26 mouse cellular contexts compared by ENCODE assay signal in genomic region chr7:31058211-31058610, GRCm38 (mm10). TPM values are rescaled to one million over a fixed set of nuclear protein-coding genes. Genes with fewer than 3 reads are reported as not detected.
A peak's percentile ranks its signal among the peaks of the same experiment; 100 is the strongest.
DNase-seq lines count a peak whose midpoint lies in the region; ATAC-seq and TF ChIP-seq lines count a peak whose summit lies in the region.
"Had no signal": no experiment of that assay in that cellular context is flagged by ENCODE, and none has a peak within 500 bp of the region (broad histone marks: within the 10 kb centered on the region; RNA-seq: fewer than 3 reads in every experiment).

No protein-coding gene starts in this region.

- 28% methylated on average over 6 of the region's 6 CpGs for WGBS in liver, adult 2 months
- 80% methylated on average over 6 of the region's 6 CpGs for WGBS in liver, embryonic 11.5 days

- no peak for ATAC-seq in liver, embryonic 11.5 days (replicated peaks; ENCODE audit: low FRiP score)
- ATAC-seq: activated CD4-positive, CD25-positive, alpha-beta regulatory T cell, adult 4 months; forebrain, embryonic 15.5 days had no signal

- no peaks in the 10 kb centered on the region for H3K9me3 ChIP-seq in liver, embryonic 11.5 days (ENCODE audit: control insufficient read depth, low read length)
- H3K9me3 ChIP-seq: embryonic facial prominence, embryonic 10.5 days; embryonic facial prominence, embryonic 13.5 days; forebrain, embryonic 12.5 days; forebrain, embryonic 15.5 days; hindbrain, embryonic 12.5 days; hindbrain, embryonic 15.5 days had no signal

- no peak overlapping the region for H3K4me3 ChIP-seq in gastrocnemius, adult 2 months
- no peak overlapping the region for H3K4me3 ChIP-seq in liver, adult 2 months (ENCODE audit: insufficient read depth, low read depth, low read length)
- H3K4me3 ChIP-seq in liver, embryonic 11.5 days (ENCODE audit: low read depth, low read length) = no peak overlapping the region
- no peak overlapping the region for H3K4me3 ChIP-seq in testis, adult 2 months (ENCODE audit: control insufficient read depth, low read depth, low read length)
- H3K4me3 ChIP-seq: embryonic facial prominence, embryonic 10.5 days; embryonic facial prominence, embryonic 13.5 days; erythroblast, embryonic 14.5 days; forebrain, embryonic 12.5 days; forebrain, embryonic 15.5 days; hindbrain, embryonic 12.5 days; hindbrain, embryonic 15.5 days had no signal

- DNase-seq in adrenal gland, adult 2 months = peak; percentile 65
- DNase-seq in adrenal gland, adult 18-20 months (ENCODE audit: low spot score in 2 of 2) = no peak
- no peak for DNase-seq in gastrocnemius, adult 2 months
- no peak for DNase-seq in gastrocnemius, postnatal 25 days
- DNase-seq in liver, adult 2 months (ENCODE audit: extremely low read depth, low read depth, low spot score) = peak; percentile 76
- DNase-seq in liver, embryonic 11.5 days (ENCODE audit: low spot score) = no peak
- DNase-seq in testis, postnatal 14 days (ENCODE audit: low spot score) = no peak
- DNase-seq: adrenal gland, postnatal 25 days; cerebellum, adult 2 months; cerebellum, postnatal 10 days; embryo, embryonic 11 days; gastrocnemius, postnatal 10 days; heart, adult 11 months had no signal

- no peak for TF ChIP-seq POLR2A in liver, adult 2 months (IDR thresholded peaks at IDR 0.05; ENCODE audit: extremely low read depth, insufficient read depth, low read length)
- no peak for TF ChIP-seq POLR2A in testis, adult 2 months (IDR thresholded peaks at IDR 0.05; ENCODE audit: control insufficient read depth, low read depth, low read length)

- peaks cover 30% of the 10 kb centered on the region for H3K4me1 ChIP-seq in liver, adult 2 months (ENCODE audit: control insufficient read depth, insufficient read depth, low read length)
- peaks cover 11% of the 10 kb centered on the region for H3K4me1 ChIP-seq in liver, embryonic 11.5 days (replicated peaks; ENCODE audit: control insufficient read depth, insufficient read depth, low read length)
- peaks cover 8% of the 10 kb centered on the region for H3K4me1 ChIP-seq in testis, adult 2 months (ENCODE audit: control insufficient read depth, insufficient read depth, low read length)

- H3K27ac ChIP-seq in gastrocnemius, adult 2 months = peak overlapping the region; percentile 99
- H3K27ac ChIP-seq in liver, adult 2 months (replicated peaks; ENCODE audit: insufficient read depth, low read depth, low read length) = peak overlapping the region; percentile 98
- no peak overlapping the region for H3K27ac ChIP-seq in liver, embryonic 11.5 days (ENCODE audit: low read depth, low read length)
- H3K27ac ChIP-seq in testis, adult 2 months (ENCODE audit: control insufficient read depth, insufficient read depth, low read depth, low read length) = peak overlapping the region; percentile 63; the same call in 1 of the 2 replicates
- H3K27ac ChIP-seq: embryonic facial prominence, embryonic 10.5 days; embryonic facial prominence, embryonic 13.5 days; forebrain, embryonic 12.5 days; forebrain, embryonic 15.5 days; hindbrain, embryonic 12.5 days; hindbrain, embryonic 15.5 days had no signal

- TF ChIP-seq CTCF in gastrocnemius, adult 2 months (IDR thresholded peaks at IDR 0.05) = no peak
- no peak for TF ChIP-seq CTCF in liver, adult 2 months (IDR thresholded peaks at IDR 0.05; ENCODE audit: low read depth, low read length)
- TF ChIP-seq CTCF in testis, adult 2 months (IDR thresholded peaks at IDR 0.05; ENCODE audit: control insufficient read depth, insufficient read depth, insufficient replicate concordance, low read depth, low read length) = no peak

- no peaks in the 10 kb centered on the region; the same call in 1 of the 2 replicates for H3K36me3 ChIP-seq in liver, adult 2 months (ENCODE audit: control insufficient read depth, insufficient read depth, low read length)
- H3K36me3 ChIP-seq in liver, embryonic 11.5 days (ENCODE audit: control insufficient read depth, insufficient read depth, low read length) = no peaks in the 10 kb centered on the region
- H3K36me3 ChIP-seq in testis, adult 2 months (ENCODE audit: control insufficient read depth, insufficient read depth, low read length) = no peaks in the 10 kb centered on the region
- H3K36me3 ChIP-seq: embryonic facial prominence, embryonic 10.5 days; embryonic facial prominence, embryonic 13.5 days; forebrain, embryonic 12.5 days; forebrain, embryonic 15.5 days; hindbrain, embryonic 12.5 days; hindbrain, embryonic 15.5 days had no signal

- H3K9ac ChIP-seq in liver, adult 2 months (ENCODE audit: low read depth, low read length) = peak overlapping the region; percentile 45
- H3K9ac ChIP-seq in liver, embryonic 11.5 days (ENCODE audit: low read depth, low read length) = no peak overlapping the region
- H3K9ac ChIP-seq: embryonic facial prominence, embryonic 13.5 days; forebrain, embryonic 12.5 days; forebrain, embryonic 15.5 days; hindbrain, embryonic 12.5 days; hindbrain, embryonic 15.5 days had no signal

- H3K79me2 ChIP-seq in liver, adult 2 months (ENCODE audit: control insufficient read depth, insufficient read depth, low read length) = 0 out of 2 replicates have a peak, but pooled peaks cover 2% of the 10 kb centered on the region

- H3K4me2 ChIP-seq in liver, embryonic 11.5 days = no peak overlapping the region
- H3K4me2 ChIP-seq: embryonic facial prominence, embryonic 13.5 days; forebrain, embryonic 12.5 days; forebrain, embryonic 15.5 days; heart, embryonic 11.5 days; hindbrain, embryonic 12.5 days; hindbrain, embryonic 15.5 days had no signal

- H3K27me3 ChIP-seq in liver, adult 2 months (ENCODE audit: control insufficient read depth, insufficient read depth, low read length) = no peaks in the 10 kb centered on the region
- peaks cover 14% of the 10 kb centered on the region for H3K27me3 ChIP-seq in liver, embryonic 11.5 days (replicated peaks; ENCODE audit: control insufficient read depth, insufficient read depth, low read length)
- H3K27me3 ChIP-seq in testis, adult 2 months (ENCODE audit: control insufficient read depth, insufficient read depth, low read length) = no peaks in the 10 kb centered on the region

- intact Hi-C loops in gastrocnemius, adult 2 months (cut with DNase I) = loop anchor here (2.0 to 10.0 kb wide), 3 partner anchors 21 to 114 kb away; partner anchors contain the start of gene Gramd1a

RNA-seq across cellular contexts. Expression of gene Lgi4, which starts 0.9 kb away (rescaled TPM):
- 1 to 10 TPM; 2.2 to 6.5 TPM for total RNA-seq in adrenal gland, adult 2 months (2021)
- 3.3 and 6.2 TPM in 2 replicates for polyA plus RNA-seq in adrenal gland, adult 2 months (2012; rRNA removed)
- total RNA-seq in adrenal gland, adult 18-20 months (2021) = 1 to 10 TPM; 3.0 to 8.1 TPM
- total RNA-seq in gastrocnemius, adult 2 months (2021) = 1 to 10 TPM; 2.4 to 3.3 TPM
- total RNA-seq in gastrocnemius, postnatal 25 days (2021) = 1 to 10 TPM; 4.1 to 5.4 TPM
- 0.07 and 0.18 TPM in 2 replicates for total RNA-seq in liver, adult 2 months (2014; rRNA removed)
- 0.04 and 0.09 TPM in 2 replicates for polyA plus RNA-seq in liver, adult 2 months (2012; rRNA removed)
- polyA plus RNA-seq in liver, embryonic 11.5 days (2014; fragmentation: Nextera tagmentation; extraction: Ambion mirVana) = 0.30 and 0.45 TPM in 2 replicates
- polyA plus RNA-seq in testis, adult 2 months (2012; rRNA removed) = 2.0 TPM in 2 replicates
- total RNA-seq: hematopoietic stem cell, adult 5-6 weeks had no signal
- polyA plus RNA-seq: erythroblast, embryonic 14.5 days; heart, embryonic 14.5 days had no signal

RNA-seq across cellular contexts. Expression of gene Fxyd1, which starts 1.2 kb away (rescaled TPM):
- total RNA-seq in adrenal gland, adult 2 months (2021) = 100 to 1,000 TPM; 307 to 317 TPM
- polyA plus RNA-seq in adrenal gland, adult 2 months (2012; rRNA removed) = 480 and 501 TPM in 2 replicates
- total RNA-seq in adrenal gland, adult 18-20 months (2021) = 100 to 1,000 TPM; 193 to 280 TPM
- 1,000 to 10,000 TPM in 1 of 2 experiments, 100 to 1,000 TPM in 1; 944 to 1,010 TPM for total RNA-seq in gastrocnemius, adult 2 months (2021)
- 1,000 to 10,000 TPM; 1,050 to 1,262 TPM for total RNA-seq in gastrocnemius, postnatal 25 days (2021)
- 127 and 154 TPM in 2 replicates for total RNA-seq in liver, adult 2 months (2014; rRNA removed)
- 1,507 and 1,555 TPM in 2 replicates for polyA plus RNA-seq in liver, adult 2 months (2012; rRNA removed)
- 23.5 and 35.8 TPM in 2 replicates for polyA plus RNA-seq in liver, embryonic 11.5 days (2014; fragmentation: Nextera tagmentation; extraction: Ambion mirVana)
- polyA plus RNA-seq in testis, adult 2 months (2012; rRNA removed) = 94.7 and 104 TPM in 2 replicates
- total RNA-seq: ES-E14 had no signal
- polyA plus RNA-seq: activated CD4-positive, CD25-positive, alpha-beta regulatory T cell, adult 4 months had no signal

RNA-seq across cellular contexts. Expression of gene Fxyd7, which starts 6.9 kb away (rescaled TPM):
- total RNA-seq in adrenal gland, adult 2 months (2021) = 1 to 10 TPM; 1.3 to 1.4 TPM
- polyA plus RNA-seq in adrenal gland, adult 2 months (2012; rRNA removed) = 4.4 and 9.9 TPM in 2 replicates
- 1 to 10 TPM; 1.9 to 2.3 TPM for total RNA-seq in adrenal gland, adult 18-20 months (2021)
- total RNA-seq in gastrocnemius, adult 2 months (2021) = 1 to 10 TPM; 1.4 to 1.6 TPM
- 1 to 10 TPM; 1.9 to 2.1 TPM for total RNA-seq in gastrocnemius, postnatal 25 days (2021)
- 0.47 TPM in 1 of 2 replicates, not detected in the other for total RNA-seq in liver, adult 2 months (2014; rRNA removed)
- polyA plus RNA-seq in liver, adult 2 months (2012; rRNA removed) = 0.40 and 0.92 TPM in 2 replicates
- polyA plus RNA-seq in liver, embryonic 11.5 days (2014; fragmentation: Nextera tagmentation; extraction: Ambion mirVana) = 1.9 and 2.6 TPM in 2 replicates
- 1.3 and 1.6 TPM in 2 replicates for polyA plus RNA-seq in testis, adult 2 months (2012; rRNA removed)
- total RNA-seq: ES-E14 had no signal
- polyA plus RNA-seq: activated CD4-positive, CD25-positive, alpha-beta regulatory T cell, adult 4 months; erythroblast, embryonic 14.5 days had no signal

RNA-seq across cellular contexts. Expression of gene Fxyd5, which starts 15.9 kb away (rescaled TPM):
- total RNA-seq in adrenal gland, adult 2 months (2021) = 100 to 1,000 TPM in 1 of 2 experiments, 10 to 100 TPM in 1; 61.4 to 112 TPM
- 51.0 and 53.5 TPM in 2 replicates for polyA plus RNA-seq in adrenal gland, adult 2 months (2012; rRNA removed)
- total RNA-seq in adrenal gland, adult 18-20 months (2021) = 10 to 100 TPM; 45.1 to 82.7 TPM
- 10 to 100 TPM in 1 of 2 experiments, 1 to 10 TPM in 1; 8.3 to 13.8 TPM for total RNA-seq in gastrocnemius, adult 2 months (2021)
- total RNA-seq in gastrocnemius, postnatal 25 days (2021) = 10 to 100 TPM in 1 of 2 experiments, 1 to 10 TPM in 1; 9.5 to 13.6 TPM
- total RNA-seq in liver, adult 2 months (2014; rRNA removed) = 3.6 and 3.8 TPM in 2 replicates
- polyA plus RNA-seq in liver, adult 2 months (2012; rRNA removed) = 5.4 and 7.8 TPM in 2 replicates
- polyA plus RNA-seq in liver, embryonic 11.5 days (2014; fragmentation: Nextera tagmentation; extraction: Ambion mirVana) = 28.1 and 31.1 TPM in 2 replicates
- 8.3 and 12.1 TPM in 2 replicates for polyA plus RNA-seq in testis, adult 2 months (2012; rRNA removed)

RNA-seq across cellular contexts. Expression of gene Fxyd3, which starts 18.3 kb away (rescaled TPM):
- 1 to 10 TPM; 1.3 to 3.4 TPM for total RNA-seq in adrenal gland, adult 2 months (2021)
- polyA plus RNA-seq in adrenal gland, adult 2 months (2012; rRNA removed) = 0.04 and 0.73 TPM in 2 replicates
- 1 to 10 TPM; 1.4 to 4.4 TPM for total RNA-seq in adrenal gland, adult 18-20 months (2021)
- total RNA-seq in gastrocnemius, adult 2 months (2021) = 1 to 10 TPM; 1.2 to 1.4 TPM
- total RNA-seq in gastrocnemius, postnatal 25 days (2021) = 1 to 10 TPM; 1.7 to 3.2 TPM
- total RNA-seq in liver, adult 2 months (2014; rRNA removed) = 0.27 and 0.46 TPM in 2 replicates
- 0.50 and 0.83 TPM in 2 replicates for polyA plus RNA-seq in liver, adult 2 months (2012; rRNA removed)
- polyA plus RNA-seq in liver, embryonic 11.5 days (2014; fragmentation: Nextera tagmentation; extraction: Ambion mirVana) = 1.2 and 1.7 TPM in 2 replicates
- 0.64 and 6.4 TPM in 2 replicates for polyA plus RNA-seq in testis, adult 2 months (2012; rRNA removed)
- total RNA-seq: hematopoietic stem cell, adult 5-6 weeks had no signal
- polyA plus RNA-seq: activated CD4-positive, CD25-positive, alpha-beta regulatory T cell, adult 4 months; erythroblast, embryonic 14.5 days; forebrain, embryonic 15.5 days had no signal

Comparison
In these comparisons a context has a peak if more than half of its experiments do, and no peak if none do; other contexts are left out.
1. DNase-seq: peak in adrenal gland, adult 2 months (single experiment) and liver, adult 2 months (single experiment); none in adrenal gland, adult 18-20 months (0 of 2), gastrocnemius, adult 2 months (single experiment), gastrocnemius, postnatal 25 days (single experiment), liver, embryonic 11.5 days (single experiment) and testis, postnatal 14 days (single experiment).